ENCODE assay signal across 8 mouse cellular contexts in the genomic region with DNA sequence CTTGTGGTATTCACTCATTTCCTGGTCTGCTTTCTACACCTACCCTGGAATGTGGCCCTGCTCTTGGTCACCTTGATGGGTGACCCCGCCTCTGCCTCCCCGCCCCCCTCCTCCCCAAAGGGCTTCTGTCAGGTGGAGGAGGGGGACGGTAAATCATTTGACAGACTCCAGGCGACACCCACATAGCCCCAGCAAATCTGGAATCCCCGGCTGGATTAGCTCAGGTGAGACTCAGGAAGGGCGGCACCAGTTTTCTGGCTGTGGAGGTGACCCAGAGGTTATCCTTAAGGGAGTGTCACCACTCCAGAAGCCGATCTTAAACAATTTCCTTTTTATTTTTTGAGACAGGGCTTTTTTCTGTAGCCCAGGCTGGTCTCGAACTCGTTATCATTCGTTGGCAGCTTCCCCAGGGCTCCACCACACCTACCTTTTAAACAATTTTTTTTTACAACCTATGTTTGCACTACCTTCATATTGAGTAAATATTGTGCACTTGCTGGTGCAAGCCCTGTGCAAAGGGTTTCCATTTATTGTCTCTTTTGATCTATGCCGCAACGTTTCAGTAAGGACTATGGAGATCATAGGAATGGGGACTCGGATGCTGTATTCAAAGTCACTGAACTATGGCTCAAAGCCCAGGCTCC. TPM values are rescaled to one million over a fixed set of nuclear protein-coding genes. Genes with fewer than 3 reads are reported as not detected.
DNase-seq lines count a peak whose midpoint lies in the region; ATAC-seq and TF ChIP-seq lines count a peak whose summit lies in the region.

No protein-coding gene starts in this region.

- H3K4me3 ChIP-seq in spleen, adult 2 months (ENCODE audit: extremely low read depth, insufficient read depth, insufficient read length), result peak overlapping the region; percentile 71; the same call in 1 of the 2 replicates
- H3K4me3 ChIP-seq in embryonic facial prominence, embryonic 14.5 days (ENCODE audit: low read depth, low read length), result peak overlapping the region; percentile 78
- H3K4me3 ChIP-seq in intestine, embryonic 16.5 days (ENCODE audit: low read length), result peak overlapping the region; percentile 79
- peak overlapping the region; percentile 91 for H3K4me3 ChIP-seq in liver, embryonic 16.5 days (ENCODE audit: low read depth, low read length)

- no peaks in the 10 kb centered on the region for H3K9me3 ChIP-seq in embryonic facial prominence, embryonic 14.5 days (ENCODE audit: control insufficient read depth, low read length)
- H3K9me3 ChIP-seq in intestine, embryonic 16.5 days (ENCODE audit: control insufficient read depth, low read length), result no peaks in the 10 kb centered on the region
- H3K9me3 ChIP-seq in liver, embryonic 16.5 days (replicated peaks; ENCODE audit: control insufficient read depth, low read length), result no peaks in the 10 kb centered on the region

- peak overlapping the region; percentile 60 for H3K27ac ChIP-seq in spleen, adult 2 months (ENCODE audit: insufficient read depth, low read length)
- H3K27ac ChIP-seq in embryonic facial prominence, embryonic 14.5 days (replicated peaks; ENCODE audit: low read depth, low read length), result peak overlapping the region; percentile 94
- peak overlapping the region; percentile 99 for H3K27ac ChIP-seq in intestine, embryonic 16.5 days (ENCODE audit: low read length)
- H3K27ac ChIP-seq in liver, embryonic 16.5 days (ENCODE audit: low read length), result peak overlapping the region; percentile 94

- TF ChIP-seq CTCF in spleen, adult 2 months (IDR thresholded peaks at IDR 0.05; ENCODE audit: extremely low read depth, insufficient read depth, insufficient read length, insufficient replicate concordance), result no peak

- peak overlapping the region; percentile 94 for H3K9ac ChIP-seq in embryonic facial prominence, embryonic 14.5 days (ENCODE audit: low read depth, low read length)
- H3K9ac ChIP-seq in intestine, embryonic 16.5 days (ENCODE audit: low read depth, low read length), result peak overlapping the region; percentile 97
- peak overlapping the region; percentile 71 for H3K9ac ChIP-seq in liver, embryonic 16.5 days (ENCODE audit: low read depth, low read length)

- 46% methylated on average over 13 of the region's 13 CpGs for WGBS in spleen, adult 2 months
- WGBS in embryonic facial prominence, embryonic 14.5 days, result 16% methylated on average over 13 of the region's 13 CpGs
- WGBS in intestine, embryonic 16.5 days, result 14% methylated on average over 13 of the region's 13 CpGs
- 16% methylated on average over 13 of the region's 13 CpGs for WGBS in liver, embryonic 16.5 days (ENCODE audit: insufficient replicate concordance)

- H3K4me1 ChIP-seq in spleen, adult 2 months (ENCODE audit: control insufficient read depth, insufficient read depth, insufficient read length), result peaks cover 6% of the 10 kb centered on the region
- H3K4me1 ChIP-seq in embryonic facial prominence, embryonic 14.5 days (ENCODE audit: control insufficient read depth, insufficient read depth, low read length), result peaks cover 18% of the 10 kb centered on the region
- H3K4me1 ChIP-seq in intestine, embryonic 16.5 days (ENCODE audit: control insufficient read depth, insufficient read depth, low read length), result peaks cover 16% of the 10 kb centered on the region
- peaks cover 18% of the 10 kb centered on the region for H3K4me1 ChIP-seq in liver, embryonic 16.5 days (ENCODE audit: control insufficient read depth, low read depth, low read length)

- ATAC-seq in embryonic facial prominence, embryonic 14.5 days (ENCODE audit: low read depth), result no peak
- ATAC-seq in intestine, embryonic 16.5 days, result peak; percentile 62
- no peak for ATAC-seq in liver, embryonic 16.5 days (ENCODE audit: low read depth)

- H3K4me2 ChIP-seq in embryonic facial prominence, embryonic 14.5 days (ENCODE audit: low read depth, low read length), result peak overlapping the region; percentile 85
- peak overlapping the region; percentile 78 for H3K4me2 ChIP-seq in intestine, embryonic 16.5 days (ENCODE audit: low read depth, low read length)
- peak overlapping the region; percentile 85 for H3K4me2 ChIP-seq in liver, embryonic 16.5 days (ENCODE audit: low read depth, low read length)

- no peaks in the 10 kb centered on the region for H3K36me3 ChIP-seq in spleen, adult 2 months (ENCODE audit: control insufficient read depth, insufficient read depth, low read length)
- no peaks in the 10 kb centered on the region for H3K36me3 ChIP-seq in embryonic facial prominence, embryonic 14.5 days (ENCODE audit: control insufficient read depth, insufficient read depth, low read length)
- H3K36me3 ChIP-seq in intestine, embryonic 16.5 days (ENCODE audit: control insufficient read depth, insufficient read depth, low read length), result no peaks in the 10 kb centered on the region
- H3K36me3 ChIP-seq in liver, embryonic 16.5 days (ENCODE audit: control insufficient read depth, insufficient read depth), result no peaks in the 10 kb centered on the region
- no peaks in the 10 kb centered on the region for H3K36me3 ChIP-seq in splenic B cell, adult 2 months (ENCODE audit: control insufficient read depth, insufficient read depth, low read length, poor library complexity, severe bottlenecking)

- H3K27me3 ChIP-seq in spleen, adult 2 months (ENCODE audit: control insufficient read depth, insufficient read depth, low read length), result no peaks in the 10 kb centered on the region
- no peaks in the 10 kb centered on the region for H3K27me3 ChIP-seq in embryonic facial prominence, embryonic 14.5 days (replicated peaks; ENCODE audit: control insufficient read depth, insufficient read depth, low read length)
- no peaks in the 10 kb centered on the region for H3K27me3 ChIP-seq in intestine, embryonic 16.5 days (replicated peaks; ENCODE audit: control insufficient read depth, insufficient read depth, low read length)
- no peaks in the 10 kb centered on the region for H3K27me3 ChIP-seq in liver, embryonic 16.5 days (ENCODE audit: control insufficient read depth, insufficient read depth, low read depth, low read length)
- no peaks in the 10 kb centered on the region for H3K27me3 ChIP-seq in splenic B cell, adult 2 months (ENCODE audit: control insufficient read depth, insufficient read depth, low read length, poor library complexity, severe bottlenecking)

- TF ChIP-seq POLR2A in spleen, adult 2 months (IDR thresholded peaks at IDR 0.05; ENCODE audit: low read depth, low read length), result no peak

- DNase-seq in spleen, adult 2 months (ENCODE audit: low read depth in 1 of 2, low spot score in 2 of 2), result no peak
- no peak for DNase-seq in spleen, postnatal 36 days (ENCODE audit: low spot score in 2 of 2)
- DNase-seq in embryonic facial prominence, embryonic 14.5 days (ENCODE audit: low spot score), result peak; percentile 29
- peak; percentile 5 for DNase-seq in splenic B cell, adult 2 months (ENCODE audit: low read depth, low spot score)
- DNase-seq in left cerebral cortex, adult 9 months (ENCODE audit: low spot score in 2 of 2), result no peak
- DNase-seq in layer of hippocampus, adult 9-10 months (ENCODE audit: low spot score), result no peak

RNA-seq across cellular contexts. Expression of gene Slk, which starts 0.8 kb away (rescaled TPM):
- 4.7 and 5.3 TPM in 2 replicates for polyA plus RNA-seq in spleen, adult 2 months (2012; rRNA removed)
- 16.3 and 18.3 TPM in 2 replicates for polyA plus RNA-seq in embryonic facial prominence, embryonic 14.5 days (2014; fragmentation: Nextera tagmentation; extraction: Ambion mirVana)
- polyA plus RNA-seq in intestine, embryonic 16.5 days (2015; fragmentation: Nextera tagmentation; extraction: Ambion mirVana), result 9.0 and 10.1 TPM in 2 replicates
- polyA plus RNA-seq in liver, embryonic 16.5 days (2015; fragmentation: Nextera tagmentation; extraction: Ambion mirVana), result 4.6 and 5.8 TPM in 2 replicates

RNA-seq across cellular contexts. Expression of gene Stn1, which starts 41.4 kb away (rescaled TPM):
- polyA plus RNA-seq in spleen, adult 2 months (2012; rRNA removed), result 11.1 and 12.1 TPM in 2 replicates
- polyA plus RNA-seq in embryonic facial prominence, embryonic 14.5 days (2014; fragmentation: Nextera tagmentation; extraction: Ambion mirVana), result 48.1 and 52.3 TPM in 2 replicates
- 39.2 and 43.9 TPM in 2 replicates for polyA plus RNA-seq in intestine, embryonic 16.5 days (2015; fragmentation: Nextera tagmentation; extraction: Ambion mirVana)
- polyA plus RNA-seq in liver, embryonic 16.5 days (2015; fragmentation: Nextera tagmentation; extraction: Ambion mirVana), result 7.1 and 7.2 TPM in 2 replicates

Comparison
In these comparisons a context has a peak if more than half of its experiments do, and no peak if none do; other contexts are left out.
1. DNase-seq: peak in embryonic facial prominence, embryonic 14.5 days (single experiment) and splenic B cell, adult 2 months (single experiment); none in spleen, adult 2 months (0 of 2), spleen, postnatal 36 days (0 of 2), left cerebral cortex, adult 9 months (0 of 2) and layer of hippocampus, adult 9-10 months (single experiment).
2. Peak in every context shown above with its lines, with median percentiles within 50 percentile points of each other: H3K27ac ChIP-seq, H3K4me3 ChIP-seq, H3K4me2 ChIP-seq and H3K9ac ChIP-seq.